Mouse (Mus musculus) ES-E14 (cell line): Measurements from ENCODE around the gene Sapcd2.

Source experiments
- MAFK ChIP-seq: IDR thresholded peaks from 2 replicates; pipeline ENCODE4 v1.6.1; 2014; ENCODE audit warnings: mild to moderate bottlenecking, low read depth, low read length, inconsistent platforms; ENCODE audit not compliant: insufficient read depth
- ZC3H11A ChIP-seq: IDR thresholded peaks from 2 replicates; pipeline ENCODE4 v1.6.1; 2012; ENCODE audit warnings: low read depth, mild to moderate bottlenecking, inconsistent platforms, low read length, borderline replicate concordance
- ZNF384 ChIP-seq: IDR thresholded peaks from 2 replicates; pipeline ENCODE4 v1.6.1; 2012; ENCODE audit warnings: low read depth, low read length, inconsistent platforms

GRCm38 (mm10) chr2:25394281-25395221 is 22.4 kb downstream of the Sapcd2 start:
- TF ChIP-seq ZNF384, result no peak
- no peak for TF ChIP-seq ZC3H11A
- TF ChIP-seq MAFK, result no peak
